Mouse (Mus musculus) heart, embryonic 11.5 days (tissue): ENCODE data around the gene Gm4498. TPM values are rescaled to one million over a fixed set of nuclear protein-coding genes. Genes with fewer than 3 reads are reported as not detected.
"Not testable (repeated sequence)": the region's sequence is repeated elsewhere in the genome, so short reads cannot be mapped to it uniquely, and the experiment has no call there.

Experiments used
- ATAC-seq: fragments of 200-750 bp; cut with Nextera tagmentation; replicated peaks from 2 replicates; pipeline ENCODE4 v1.8.0; 2017; ENCODE audit warnings: moderate library complexity; ENCODE audit not compliant: insufficient number of reproducible peaks, low FRiP score, low TSS enrichment
- H3K27ac ChIP-seq: fragments of 300-500 bp; sonication (generic); 2 replicates; pipeline ENCODE4 v1.5.1; 2014; ENCODE audit warnings: mild to moderate bottlenecking, low read depth, low read length
- H3K27me3 ChIP-seq: fragments of 300-500 bp; sonication (generic); 2 replicates; pipeline ENCODE4 v1.6.1; 2014; ENCODE audit warnings: mild to moderate bottlenecking, low read length, mixed read lengths; ENCODE audit not compliant: control insufficient read depth, insufficient read depth
- H3K36me3 ChIP-seq: fragments of 300-500 bp; sonication (generic); 2 replicates; pipeline ENCODE4 v1.6.1; 2014; ENCODE audit warnings: mild to moderate bottlenecking, low read length, moderate library complexity, mixed read lengths; ENCODE audit not compliant: control insufficient read depth, insufficient read depth
- H3K4me1 ChIP-seq: fragments of 300-500 bp; sonication (generic); 2 replicates; pipeline ENCODE4 v1.6.1; 2014; ENCODE audit warnings: low read length; ENCODE audit not compliant: control insufficient read depth, insufficient read depth
- H3K4me2 ChIP-seq: fragments of 300-500 bp; sonication (generic); 2 replicates; pipeline ENCODE4 v1.6.1; 2014; ENCODE audit warnings: mild to moderate bottlenecking, moderate library complexity
- H3K4me3 ChIP-seq: fragments of 300-500 bp; sonication (generic); 2 replicates; pipeline ENCODE4 v1.5.1; 2014; ENCODE audit warnings: low read depth, low read length
- H3K9ac ChIP-seq: fragments of 300-500 bp; sonication (generic); 2 replicates; pipeline ENCODE4 v1.6.1; 2014; ENCODE audit warnings: mild to moderate bottlenecking, low read depth, low read length, moderate library complexity
- H3K9me3 ChIP-seq: fragments of 300-500 bp; sonication (generic); replicated peaks from 2 replicates; pipeline ENCODE4 v1.6.1; 2016; ENCODE audit warnings: low read length; ENCODE audit not compliant: control insufficient read depth
- whole genome bisulfite sequencing: fragments of 180-500 bp; shearing (Covaris S2); extraction: QIAGEN DNeasy Blood & Tissue Kit; methylation state at CpG from one replicate; pipeline ENCODE4 v1.1.7; 2014; ENCODE audit not compliant: insufficient replicate concordance; 5-methylcytosine and 5-hydroxymethylcytosine counted together
- polyA plus RNA-seq: library from polyadenylated mRNA; unstranded; fragments of >200 nt; fragmentation: Nextera tagmentation; extraction: Ambion mirVana; gene quantifications from 2 replicates; pipeline ENCODE4 v1.2.1, GENCODE M21; 2014

The Gm4498 gene
- polyA plus RNA-seq, result not detected in 2 replicates

DNA sequence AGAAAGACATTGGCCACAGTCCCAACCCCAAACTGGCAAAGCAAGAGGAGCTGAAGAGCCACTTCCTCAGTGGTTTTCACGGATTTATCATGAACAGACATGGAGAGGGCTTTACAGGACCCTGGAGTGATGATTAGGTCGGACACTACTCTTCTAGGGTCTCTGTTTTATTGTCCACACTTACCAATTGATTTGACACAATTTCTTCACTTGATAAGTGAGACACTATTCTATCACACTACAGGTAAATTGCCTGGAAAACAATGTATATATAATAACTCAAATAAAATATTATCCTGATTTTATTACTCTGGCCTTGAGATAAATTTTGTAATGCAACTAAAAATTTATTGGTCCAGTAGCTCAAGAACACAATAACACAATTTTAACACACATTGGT, at the start of gene Gm4498:
TSS of gene Gm4498 (minus strand) at position 101 of the 400 bp plus-strand sequence.
- WGBS, result no CpG with 5 or more reads among the region's 2 CpGs

GRCm38 (mm10) chr7:20262734-20263133, 29.1 kb upstream of the Gm4498 start, which contains the start of gene Gm5890:
TSS of gene Gm5890 (minus strand) at chr7:20262834.
- H3K4me2 ChIP-seq, ATAC-seq, H3K9me3 ChIP-seq, H3K36me3 ChIP-seq, H3K9ac ChIP-seq, H3K4me1 ChIP-seq, H3K27me3 ChIP-seq, H3K27ac ChIP-seq, H3K4me3 ChIP-seq: not testable (repeated sequence)
- no CpG with 5 or more reads among the region's 3 CpGs for WGBS

More for the DNA sequence above, at the start of gene Gm4498:
- not testable (repeated sequence) for H3K36me3 ChIP-seq, H3K4me1 ChIP-seq, H3K4me3 ChIP-seq, H3K9ac ChIP-seq, H3K4me2 ChIP-seq, H3K9me3 ChIP-seq, ATAC-seq, H3K27ac ChIP-seq, H3K27me3 ChIP-seq

DNA sequence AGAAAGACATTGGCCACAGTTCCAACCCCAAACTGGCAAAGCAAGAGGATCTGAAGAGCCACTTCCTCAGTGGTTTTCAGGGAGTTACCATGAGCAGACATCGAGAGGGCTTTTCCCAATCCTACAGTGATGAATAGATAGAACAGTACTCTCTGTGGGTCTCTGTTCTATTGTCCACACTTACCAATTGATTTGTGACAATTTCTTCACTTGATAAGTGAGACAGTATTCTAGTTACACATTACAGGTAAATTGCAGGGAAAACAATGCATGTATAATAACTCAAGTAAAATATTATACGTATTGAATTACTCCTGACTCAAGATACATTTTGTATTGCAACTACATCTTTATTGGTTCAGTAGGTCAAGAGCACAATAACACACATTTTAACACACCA, 28.1 kb downstream of the Gm4498 start, which contains the start of gene Gm6164:
TSS of gene Gm6164 (minus strand) at position 101 of the 400 bp plus-strand sequence.
- H3K27ac ChIP-seq, H3K36me3 ChIP-seq, H3K27me3 ChIP-seq, H3K4me3 ChIP-seq, ATAC-seq, H3K9ac ChIP-seq, H3K4me1 ChIP-seq, H3K9me3 ChIP-seq, H3K4me2 ChIP-seq: not testable (repeated sequence)
- WGBS, result no CpG with 5 or more reads among the region's 2 CpGs

DNA sequence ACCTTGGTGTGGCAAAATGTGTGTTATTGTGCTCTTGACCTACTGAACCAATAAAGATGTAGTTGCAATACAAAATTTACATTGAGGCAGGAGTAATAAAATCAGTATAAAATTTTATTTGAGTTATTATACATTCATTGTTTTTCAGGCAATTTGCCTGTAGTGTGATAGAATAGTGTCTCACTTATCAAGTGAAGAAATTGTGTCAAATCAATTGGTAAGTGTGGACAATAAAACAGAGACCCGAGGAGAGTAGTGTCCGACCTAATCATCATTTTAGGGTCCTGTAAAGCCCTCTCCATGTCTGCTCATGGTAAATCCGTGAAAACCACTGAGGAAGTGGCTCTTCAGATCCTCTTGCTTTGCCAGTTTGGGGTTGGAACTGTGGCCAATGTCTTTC, 40.2 kb downstream of the Gm4498 start, which contains the start of gene Vmn1r95:
TSS of gene Vmn1r95 (plus strand) at position 301 of the 400 bp plus-strand sequence.
- not testable (repeated sequence) for H3K4me3 ChIP-seq, ATAC-seq, H3K27ac ChIP-seq, H3K27me3 ChIP-seq, H3K9ac ChIP-seq, H3K36me3 ChIP-seq, H3K4me1 ChIP-seq, H3K9me3 ChIP-seq, H3K4me2 ChIP-seq
- no CpG with 5 or more reads among the region's 3 CpGs for WGBS

Other genes starting within 250 kb of the Gm4498 start
- not detected in 2 replicates for gene Nlrp9b, start 242.4 kb downstream of the Gm4498 start, polyA plus RNA-seq
- not detected in 2 replicates for gene Vmn1r91, start 134.1 kb downstream of the Gm4498 start, polyA plus RNA-seq
- gene Gm16442, start 111.2 kb downstream of the Gm4498 start, polyA plus RNA-seq, result not detected in 2 replicates
- not detected in 2 replicates for gene Vmn1r93, start 94.7 kb downstream of the Gm4498 start, polyA plus RNA-seq
- not detected in 2 replicates for gene Vmn1r94, start 65.5 kb downstream of the Gm4498 start, polyA plus RNA-seq
- not detected in 2 replicates for gene Vmn1r95, start 40.1 kb downstream of the Gm4498 start, polyA plus RNA-seq
- gene Gm6164, start 28.2 kb downstream of the Gm4498 start, polyA plus RNA-seq, result not detected in 2 replicates
- gene Gm5890, start 29.0 kb upstream of the Gm4498 start, polyA plus RNA-seq, result not detected in 2 replicates
- not detected in 2 replicates for gene Gm4133, start 100.2 kb upstream of the Gm4498 start, polyA plus RNA-seq
- gene Gm5728, start 141.6 kb upstream of the Gm4498 start, polyA plus RNA-seq, result not detected in 2 replicates
- gene Vmn1r100, start 184.1 kb upstream of the Gm4498 start, polyA plus RNA-seq, result not detected in 2 replicates
- not detected in 2 replicates for gene Vmn1r101, start 208.8 kb upstream of the Gm4498 start, polyA plus RNA-seq
- not detected in 2 replicates for gene Gm10670, start 241.1 kb upstream of the Gm4498 start, polyA plus RNA-seq